Mouse (Mus musculus): ENCODE data around the gene Psme1. TPM values are rescaled to one million over a fixed set of nuclear protein-coding genes. Genes with fewer than 3 reads are reported as not detected.

Psme1 gene
- total RNA-seq, 2 experiments from 2014 or later = 107 to 271 TPM

GRCm38 (mm10) chr14:55567496-55567895 lies 10.4 kb upstream of the Psme1 start:
- no peak for ATAC-seq (replicated peaks; ENCODE audit: low FRiP score, poor library complexity, severe bottlenecking)

GRCm38 (mm10) chr14:55570588-55570987 lies 7.3 kb upstream of the Psme1 start:
- peak; percentile 34; the same call in 1 of the 2 replicates for ATAC-seq (replicated peaks; ENCODE audit: low FRiP score, poor library complexity, severe bottlenecking)

GRCm38 (mm10) chr14:55571760-55572159 lies 6.2 kb upstream of the Psme1 start:
- ATAC-seq (replicated peaks; ENCODE audit: low FRiP score, poor library complexity, severe bottlenecking) = no peak

GRCm38 (mm10) chr14:55575302-55575701 lies 2.6 kb upstream of the Psme1 start, which contains the start of gene Fitm1:
Gene Fitm1, plus strand, starts transcription at chr14:55575617.
- ATAC-seq (replicated peaks; ENCODE audit: low FRiP score, poor library complexity, severe bottlenecking) = no peak

GRCm38 (mm10) chr14:55575711-55576110 lies 2.2 kb upstream of the Psme1 start:
- no peak for ATAC-seq (replicated peaks; ENCODE audit: low FRiP score, poor library complexity, severe bottlenecking)

- ATAC-seq (replicated peaks; ENCODE audit: low FRiP score, poor library complexity, severe bottlenecking) = no peak
Measured at GRCm38 (mm10) chr14:55576376-55576775, 1.5 kb upstream of the Psme1 start.

GRCm38 (mm10) chr14:55578668-55579269 lies 846 bp downstream of the Psme1 start:
- peak; percentile 62 for ATAC-seq (replicated peaks; ENCODE audit: low FRiP score, poor library complexity, severe bottlenecking)

- ATAC-seq (replicated peaks; ENCODE audit: low FRiP score, poor library complexity, severe bottlenecking) = no peak
Measured at GRCm38 (mm10) chr14:55579511-55580496, 1.9 kb downstream of the Psme1 start.

- no peak for ATAC-seq (replicated peaks; ENCODE audit: low FRiP score, poor library complexity, severe bottlenecking)
Measured at GRCm38 (mm10) chr14:55580731-55581130, 2.8 kb downstream of the Psme1 start.

- no peak for ATAC-seq (replicated peaks; ENCODE audit: low FRiP score, poor library complexity, severe bottlenecking)
Measured at GRCm38 (mm10) chr14:55581981-55582681, 4.2 kb downstream of the Psme1 start.

GRCm38 (mm10) chr14:55584303-55584701 lies 6.4 kb downstream of the Psme1 start:
- ATAC-seq (replicated peaks; ENCODE audit: low FRiP score, poor library complexity, severe bottlenecking) = no peak

- ATAC-seq (replicated peaks; ENCODE audit: low FRiP score, poor library complexity, severe bottlenecking) = peak; percentile 90
Measured at GRCm38 (mm10) chr14:55584702-55585565, 7.0 kb downstream of the Psme1 start, which contains the start of gene Emc9. Gene Emc9, minus strand, starts transcription at chr14:55585302.

GRCm38 (mm10) chr14:55585566-55585960 lies 7.6 kb downstream of the Psme1 start:
- peak; percentile 29 for ATAC-seq (replicated peaks; ENCODE audit: low FRiP score, poor library complexity, severe bottlenecking)

GRCm38 (mm10) chr14:55586149-55586548 lies 8.2 kb downstream of the Psme1 start:
- ATAC-seq (replicated peaks; ENCODE audit: low FRiP score, poor library complexity, severe bottlenecking) = peak; percentile 43

- ATAC-seq (replicated peaks; ENCODE audit: low FRiP score, poor library complexity, severe bottlenecking) = no peak
Measured at GRCm38 (mm10) chr14:55589271-55589670, 11.3 kb downstream of the Psme1 start.

- ATAC-seq (replicated peaks; ENCODE audit: low FRiP score, poor library complexity, severe bottlenecking) = no peak
Measured at GRCm38 (mm10) chr14:55589771-55590448, 12.0 kb downstream of the Psme1 start.

GRCm38 (mm10) chr14:55590748-55591330 lies 12.9 kb downstream of the Psme1 start, which contains the start of gene Psme2:
Gene Psme2, minus strand, starts transcription at chr14:55591113.
- peak; percentile 82 for ATAC-seq (replicated peaks; ENCODE audit: low FRiP score, poor library complexity, severe bottlenecking)

- peak; percentile 87 for ATAC-seq (replicated peaks; ENCODE audit: low FRiP score, poor library complexity, severe bottlenecking)
Measured at GRCm38 (mm10) chr14:55591331-55591891, 13.5 kb downstream of the Psme1 start, which contains the start of gene Rnf31. Gene Rnf31, plus strand, starts transcription at chr14:55591708.
